Mouse (Mus musculus) hindbrain, embryonic 12.5 days (tissue): ENCODE data around the gene Donson. TPM values are rescaled to one million over a fixed set of nuclear protein-coding genes. Genes with fewer than 3 reads are reported as not detected.

Source experiments
- ATAC-seq: fragments of 200-750 bp; cut with Nextera tagmentation; 2 replicates; pipeline ENCODE4 v1.8.0; 2017; ENCODE audit warnings: moderate TSS enrichment; ENCODE audit not compliant: low FRiP score
- H3K27ac ChIP-seq: fragments of 300-500 bp; sonication (generic); 2 replicates; pipeline ENCODE4 v1.5.1; 2016; ENCODE audit warnings: mild to moderate bottlenecking
- H3K27me3 ChIP-seq: fragments of 300-500 bp; sonication (generic); 2 replicates; pipeline ENCODE4 v1.6.1; 2016; ENCODE audit warnings: mild to moderate bottlenecking
- H3K36me3 ChIP-seq: fragments of 300-500 bp; sonication (generic); 2 replicates; pipeline ENCODE4 v1.6.1; 2016; ENCODE audit warnings: mild to moderate bottlenecking
- H3K4me1 ChIP-seq: fragments of 300-500 bp; sonication (generic); 2 replicates; pipeline ENCODE4 v1.6.1; 2016
- H3K4me2 ChIP-seq: fragments of 300-500 bp; sonication (generic); replicated peaks from 2 replicates; pipeline ENCODE4 v1.6.1; 2016; ENCODE audit warnings: mild to moderate bottlenecking
- H3K4me3 ChIP-seq: fragments of 300-500 bp; sonication (generic); 2 replicates; pipeline ENCODE4 v1.5.1; 2016; ENCODE audit warnings: mild to moderate bottlenecking
- H3K9ac ChIP-seq: fragments of 300-500 bp; sonication (generic); 2 replicates; pipeline ENCODE4 v1.6.1; 2016; ENCODE audit warnings: mild to moderate bottlenecking, moderate library complexity
- H3K9me3 ChIP-seq: fragments of 300-500 bp; sonication (generic); replicated peaks from 2 replicates; pipeline ENCODE4 v1.6.1; 2016; ENCODE audit warnings: mild to moderate bottlenecking
- WGBS: fragments of 180-500 bp; shearing (Covaris S2); methylation state at CpG from one replicate; pipeline ENCODE4 v1.1.7; 2016; 5-methylcytosine and 5-hydroxymethylcytosine counted together
- polyA plus RNA-seq: library from polyadenylated mRNA; unstranded; fragments of >200 nt; fragmentation: Nextera tagmentation; extraction: Ambion mirVana; gene quantifications from 2 replicates; pipeline ENCODE4 v1.2.1, GENCODE M21; 2016

The Donson gene
- polyA plus RNA-seq, 1 experiment from 2014 or later, result 31.0 TPM

DNA sequence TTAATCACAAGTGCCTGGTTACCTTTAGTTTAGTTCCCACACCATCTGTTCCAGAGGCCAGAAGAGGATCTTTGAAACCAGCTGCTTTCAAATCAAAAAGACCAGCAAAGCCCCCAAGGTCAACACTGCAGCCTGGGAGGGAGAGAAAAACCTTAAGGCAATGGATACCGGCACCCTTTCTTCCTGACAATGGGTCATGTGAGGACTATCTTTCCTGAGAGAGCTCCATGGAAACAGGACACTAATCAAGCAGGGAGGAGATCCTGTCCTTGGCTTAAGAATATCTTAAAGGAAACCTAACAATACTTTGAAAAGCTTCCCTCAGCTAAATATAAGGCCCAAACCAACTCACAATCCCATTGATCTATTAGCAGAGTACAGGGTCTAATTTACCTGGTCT lies 58.0 kb downstream of the Donson start:
- Histone ChIP-seq H3K27ac (no peak overlapping the region), H3K4me2 (no peak overlapping the region), H3K27me3 (no peaks in the 10 kb centered on the region), H3K36me3 (peaks cover 80% of the 10 kb centered on the region), H3K4me3 (no peak overlapping the region), H3K9me3 (no peaks in the 10 kb centered on the region), H3K9ac (no peak overlapping the region), H3K4me1 (no peaks in the 10 kb centered on the region)
- 70% methylated on average over 1 of the region's 1 CpGs for WGBS
- no peak for ATAC-seq

- no peaks in the 10 kb centered on the region for H3K9me3 ChIP-seq
- 92% methylated on average over 4 of the region's 4 CpGs for WGBS
- no peak overlapping the region for H3K4me2 ChIP-seq
- H3K36me3 ChIP-seq, result peaks cover 80% of the 10 kb centered on the region
- H3K9ac ChIP-seq, result no peak overlapping the region
- H3K4me3 ChIP-seq, result no peak overlapping the region
- no peaks in the 10 kb centered on the region for H3K4me1 ChIP-seq
- ATAC-seq, result no peak
- H3K27me3 ChIP-seq, result no peaks in the 10 kb centered on the region
- no peak overlapping the region for H3K27ac ChIP-seq
Measured at GRCm38 (mm10) chr16:91629749-91630148, 58.8 kb downstream of the Donson start.

- WGBS, result 92% methylated on average over 3 of the region's 3 CpGs
- ATAC-seq, result no peak
- Histone ChIP-seq H3K27me3 (no peaks in the 10 kb centered on the region), H3K4me3 (no peak overlapping the region), H3K4me2 (no peak overlapping the region), H3K4me1 (no peaks in the 10 kb centered on the region), H3K36me3 (peaks cover 81% of the 10 kb centered on the region), H3K9ac (no peak overlapping the region), H3K27ac (no peak overlapping the region), H3K9me3 (no peaks in the 10 kb centered on the region)
Measured at GRCm38 (mm10) chr16:91628673-91629072, 59.9 kb downstream of the Donson start.

DNA sequence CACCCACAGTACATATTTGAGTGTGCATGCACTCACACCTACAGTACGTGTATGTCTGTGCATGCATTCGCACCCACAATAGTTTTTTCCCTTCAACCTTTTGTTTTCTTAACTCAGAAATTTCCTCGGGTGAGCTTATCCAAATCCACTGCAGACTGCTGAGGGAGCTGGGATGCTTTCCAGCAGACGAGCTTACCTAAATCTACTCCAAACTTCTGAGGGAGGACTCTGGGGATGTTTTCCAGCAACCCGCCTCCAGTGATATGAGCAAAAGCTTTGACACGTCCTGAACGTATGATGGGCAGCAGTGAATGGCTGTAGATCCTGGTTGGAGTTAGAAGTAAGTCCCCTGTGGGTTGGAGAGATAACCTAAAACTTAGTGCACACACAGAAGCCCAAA lies 60.7 kb downstream of the Donson start:
- H3K4me1 ChIP-seq, result no peaks in the 10 kb centered on the region
- WGBS, result 87% methylated on average over 7 of the region's 7 CpGs
- no peak for ATAC-seq
- no peaks in the 10 kb centered on the region for H3K9me3 ChIP-seq
- H3K27ac ChIP-seq, result no peak overlapping the region
- no peak overlapping the region for H3K4me2 ChIP-seq
- H3K36me3 ChIP-seq, result peaks cover 83% of the 10 kb centered on the region
- no peaks in the 10 kb centered on the region for H3K27me3 ChIP-seq
- no peak overlapping the region for H3K9ac ChIP-seq
- H3K4me3 ChIP-seq, result no peak overlapping the region

Other genes with a start within 250 kb of the Donson start
- 60.7 and 65.4 TPM in 2 replicates for gene Ifnar1, start 203.5 kb downstream of the Donson start, polyA plus RNA-seq
- 47.1 and 48.6 TPM in 2 replicates for gene Ifngr2, start 141.7 kb downstream of the Donson start, polyA plus RNA-seq
- gene Tmem50b, start 91.0 kb downstream of the Donson start, polyA plus RNA-seq, result 46.6 and 48.7 TPM in 2 replicates
- gene Dnajc28, start 69.7 kb downstream of the Donson start, polyA plus RNA-seq, result 4.9 and 6.2 TPM in 2 replicates
- 85.2 and 88.1 TPM in 2 replicates for gene Gart, start 41.8 kb downstream of the Donson start, polyA plus RNA-seq
- 159 and 162 TPM in 2 replicates for gene Son, start 41.3 kb downstream of the Donson start, polyA plus RNA-seq
- gene Cryzl1, start 40.2 kb upstream of the Donson start, polyA plus RNA-seq, result 81.1 and 83.4 TPM in 2 replicates
- 79.2 and 83.0 TPM in 2 replicates for gene Itsn1, start 40.5 kb upstream of the Donson start, polyA plus RNA-seq